26 mouse cellular contexts compared by ENCODE assay signal in genomic region chr10:86468612-86469546, GRCm38 (mm10). TPM values are rescaled to one million over a fixed set of nuclear protein-coding genes. Genes with fewer than 3 reads are reported as not detected.
DNase-seq lines count a peak whose midpoint lies in the region; ATAC-seq and TF ChIP-seq lines count a peak whose summit lies in the region.
"Had no signal": no experiment of that assay in that cellular context is flagged by ENCODE, and none has a peak within 500 bp of the region (broad histone marks: within the 10 kb centered on the region; RNA-seq: fewer than 3 reads in every experiment).

No protein-coding gene starts in this region.

- 0 out of 2 replicates have a peak, but pooled peaks have one; percentile 37 for TF ChIP-seq POLR2A in CH12.LX (IDR thresholded peaks at IDR 0.05; ENCODE audit: low read depth, low read length)
- no peak for TF ChIP-seq POLR2A in small intestine, adult 2 months (IDR thresholded peaks at IDR 0.05; ENCODE audit: low read depth, low read length)

- H3K9me3 ChIP-seq in lung, postnatal 0 days (ENCODE audit: low read length), result no peaks in the 10 kb centered on the region
- no peaks in the 10 kb centered on the region for H3K9me3 ChIP-seq in CH12.LX (replicated peaks; ENCODE audit: low read length)
- H3K9me3 ChIP-seq: embryonic facial prominence, embryonic 12.5 days; embryonic facial prominence, embryonic 15.5 days; G1E; heart, embryonic 10.5 days; heart, embryonic 13.5 days had no signal

- H3K9ac ChIP-seq in lung, postnatal 0 days (replicated peaks; ENCODE audit: low read depth), result no peak overlapping the region
- H3K9ac ChIP-seq in CH12.LX (ENCODE audit: insufficient read depth, low read depth), result peak overlapping the region; percentile 76
- H3K9ac ChIP-seq: embryonic facial prominence, embryonic 12.5 days; embryonic facial prominence, embryonic 15.5 days; forebrain, postnatal 0 days; heart, embryonic 13.5 days; hindbrain, embryonic 14.5 days had no signal

- H3K4me2 ChIP-seq in lung, postnatal 0 days (replicated peaks; ENCODE audit: low read depth, low read length), result no peak overlapping the region
- H3K4me2 ChIP-seq in CH12.LX (ENCODE audit: insufficient read depth, low read depth, poor library complexity, severe bottlenecking), result peak overlapping the region; percentile 98
- H3K4me2 ChIP-seq: embryonic facial prominence, embryonic 12.5 days; embryonic facial prominence, embryonic 15.5 days; heart, embryonic 13.5 days; hindbrain, embryonic 14.5 days had no signal

- TF ChIP-seq EP300 in lung, postnatal 0 days (IDR thresholded peaks at IDR 0.05), result no peak
- TF ChIP-seq EP300 in CH12.LX (IDR thresholded peaks at IDR 0.05; ENCODE audit: low read length), result peak; percentile 99

- no peak overlapping the region for H3K27ac ChIP-seq in lung, postnatal 0 days (ENCODE audit: low read length)
- peak overlapping the region; percentile 93 for H3K27ac ChIP-seq in CH12.LX (ENCODE audit: insufficient read depth, low read depth)
- peak overlapping the region; percentile 5; the same call in 1 of the 2 replicates for H3K27ac ChIP-seq in small intestine, adult 2 months (ENCODE audit: insufficient read depth, low read depth, low read length)
- H3K27ac ChIP-seq: embryonic facial prominence, embryonic 12.5 days; embryonic facial prominence, embryonic 15.5 days; heart, adult 2 months; heart, embryonic 10.5 days; heart, embryonic 13.5 days; hindbrain, embryonic 14.5 days; hindbrain, postnatal 0 days had no signal

- no peak overlapping the region for H3K4me3 ChIP-seq in lung, postnatal 0 days (ENCODE audit: low read depth, low read length)
- no peak overlapping the region for H3K4me3 ChIP-seq in CH12.LX (replicated peaks in 1 of 3; ENCODE audit: low read depth in 2 of 3, low read length in 2 of 3, poor library complexity in 1 of 3)
- no peak overlapping the region for H3K4me3 ChIP-seq in small intestine, adult 2 months (ENCODE audit: low read depth, low read length)
- H3K4me3 ChIP-seq: embryonic facial prominence, embryonic 12.5 days; embryonic facial prominence, embryonic 15.5 days; heart, adult 2 months; heart, embryonic 10.5 days; heart, embryonic 13.5 days had no signal

- peak; percentile 57 for DNase-seq in lung, postnatal 0 days (ENCODE audit: low spot score)
- no peak for DNase-seq in lung, postnatal 25 days (ENCODE audit: low spot score)
- peak; percentile 83 for DNase-seq in CH12.LX (ENCODE audit: extremely low read depth)
- no peak for DNase-seq in retina, embryonic 14.5 days (ENCODE audit: low spot score)
- no peak for DNase-seq in cerebellum, adult 11 months
- DNase-seq: adrenal gland, adult 2 months; adrenal gland, postnatal 14 days; cerebellum, adult 2 months; cerebellum, adult 9-11 months; cerebellum, postnatal 25 days; forebrain, postnatal 0 days; gastrocnemius, postnatal 25 days; heart, adult 2 months; heart, postnatal 14 days; heart, postnatal 4 days had no signal

- dilution Hi-C loops in CH12.LX (cut with MboI; ENCODE audit: extremely low pct_ligation_motif_present, extremely low pct_unique_long_range_greater_than_20kb, low sequenced_read_pairs), result no loop called here

- H3K27me3 ChIP-seq in lung, postnatal 0 days (replicated peaks; ENCODE audit: insufficient read depth, low read length), result no peaks in the 10 kb centered on the region
- H3K27me3 ChIP-seq in CH12.LX (replicated peaks), result no peaks in the 10 kb centered on the region
- H3K27me3 ChIP-seq in small intestine, adult 2 months (ENCODE audit: control insufficient read depth, insufficient read depth, low read length), result no peaks in the 10 kb centered on the region
- H3K27me3 ChIP-seq: embryonic facial prominence, embryonic 12.5 days; embryonic facial prominence, embryonic 15.5 days had no signal

- no peaks in the 10 kb centered on the region for H3K4me1 ChIP-seq in lung, postnatal 0 days (ENCODE audit: insufficient read depth, low read depth, low read length)
- H3K4me1 ChIP-seq in CH12.LX (ENCODE audit: control insufficient read depth in 1 of 2, insufficient read depth in 2 of 2), result peaks cover 13 to 43% of the 10 kb centered on the region in 2 experiments
- H3K4me1 ChIP-seq in small intestine, adult 2 months (ENCODE audit: control insufficient read depth, insufficient read depth, insufficient read length, low read length), result no peaks in the 10 kb centered on the region; the same call in 1 of the 2 replicates
- H3K4me1 ChIP-seq: embryonic facial prominence, embryonic 12.5 days; embryonic facial prominence, embryonic 15.5 days; heart, embryonic 10.5 days; heart, embryonic 13.5 days had no signal

- no peaks in the 10 kb centered on the region for H3K79me2 ChIP-seq in CH12.LX (replicated peaks; ENCODE audit: control insufficient read depth, extremely low read depth, insufficient read depth, poor library complexity, severe bottlenecking)

- no peak for TF ChIP-seq RAD21 in CH12.LX (IDR thresholded peaks at IDR 0.05; ENCODE audit: low read depth, low read length)

- H3K36me3 ChIP-seq in lung, postnatal 0 days (ENCODE audit: insufficient read depth, low read length), result no peaks in the 10 kb centered on the region
- peaks cover 33 to 52% of the 10 kb centered on the region in 2 experiments for H3K36me3 ChIP-seq in CH12.LX (replicated peaks in 1 of 2; ENCODE audit: control insufficient read depth in 1 of 2, insufficient read depth in 1 of 2, low read length in 1 of 2)
- no peaks in the 10 kb centered on the region for H3K36me3 ChIP-seq in small intestine, adult 2 months (ENCODE audit: control insufficient read depth, insufficient read depth, low read length)
- H3K36me3 ChIP-seq: embryonic facial prominence, embryonic 12.5 days; embryonic facial prominence, embryonic 15.5 days; G1E; heart, embryonic 10.5 days; heart, embryonic 13.5 days had no signal

- ATAC-seq in lung, postnatal 0 days, result peak; percentile 76
- peak; percentile 76 for ATAC-seq in granulocyte monocyte progenitor cell, adult 5-6 weeks (replicated peaks; ENCODE audit: poor library complexity, severe bottlenecking)
- no peak for ATAC-seq in cerebellum, adult (ENCODE audit: insufficient number of reproducible peaks, low FRiP score, low TSS enrichment)
- ATAC-seq: forebrain, embryonic 14.5 days; forebrain, postnatal 0 days; hindbrain, postnatal 0 days had no signal

- TF ChIP-seq CTCF in lung, postnatal 0 days (IDR thresholded peaks at IDR 0.05), result no peak
- TF ChIP-seq CTCF in CH12.LX (conservative IDR thresholded peaks at IDR 0.05 in 1 of 2, IDR thresholded peaks at IDR 0.05 in 1 of 2; ENCODE audit: low read depth in 2 of 2, low read length in 2 of 2), result no peak
- TF ChIP-seq CTCF in small intestine, adult 2 months (IDR thresholded peaks at IDR 0.05; ENCODE audit: extremely low read depth, insufficient read length, insufficient replicate concordance, low read depth, low read length), result no peak

- 49% methylated on average over 13 of the region's 13 CpGs for WGBS in lung, postnatal 0 days
- 72% methylated on average over 13 of the region's 13 CpGs for WGBS in small intestine, adult 2 months

- in situ Hi-C loops in CH12.LX (cut with MboI; ENCODE audit: low pct_ligation_motif_present, low pct_unique_long_range_greater_than_20kb, low sequenced_read_pairs), result loop anchor here (25.0 kb wide), 1 partner anchor 507 kb away; the partner anchor contains the start of gene Rtcb

TF ChIP-seq in CH12.LX, 34 proteins besides CTCF, POLR2A, EP300 and RAD21 (continues in another document):
- TF ChIP-seq CHD2 (IDR thresholded peaks at IDR 0.05; ENCODE audit: low read length), result peak; percentile 84
- TF ChIP-seq IRF4 (IDR thresholded peaks at IDR 0.05; ENCODE audit: low read depth, low read length), result peak; percentile 100
- peak; percentile 84 for TF ChIP-seq MAZ (IDR thresholded peaks at IDR 0.05; ENCODE audit: low read depth, low read length)
- peak; percentile 80 for TF ChIP-seq MEF2A (IDR thresholded peaks at IDR 0.05; ENCODE audit: borderline replicate concordance, low read depth, low read length)
- peak; percentile 96 for TF ChIP-seq RCOR1 (conservative IDR thresholded peaks at IDR 0.05; ENCODE audit: low read depth, low read length)
- no peak for TF ChIP-seq E2F4 (IDR thresholded peaks at IDR 0.05; ENCODE audit: insufficient replicate concordance, low read depth, low read length)
- peak; percentile 35; the same call in 1 of the 2 replicates for TF ChIP-seq UBTF (IDR thresholded peaks at IDR 0.05; ENCODE audit: low read depth, low read length)
- TF ChIP-seq PAX5 (IDR thresholded peaks at IDR 0.05; ENCODE audit: low read length), result no peak
- peak; percentile 14; the same call in 1 of the 2 replicates for TF ChIP-seq SMC3 (IDR thresholded peaks at IDR 0.05; ENCODE audit: low read depth, low read length)
- TF ChIP-seq HCFC1 (IDR thresholded peaks at IDR 0.05; ENCODE audit: low read depth, low read length), result peak; percentile 50
- peak; percentile 36; the same call in 1 of the 2 replicates for TF ChIP-seq ZMIZ1 (IDR thresholded peaks at IDR 0.05; ENCODE audit: low read depth, low read length)
- no peak for TF ChIP-seq KAT2A (IDR thresholded peaks at IDR 0.05; ENCODE audit: insufficient replicate concordance, low read length)
- TF ChIP-seq BHLHE40 (IDR thresholded peaks at IDR 0.05; ENCODE audit: low read depth, low read length), result peak; percentile 90
- TF ChIP-seq ELF1 (IDR thresholded peaks at IDR 0.05; ENCODE audit: low read depth, low read length), result peak; percentile 82
- TF ChIP-seq MYC (IDR thresholded peaks at IDR 0.05; ENCODE audit: low read depth, low read length), result peak; percentile 78
- TF ChIP-seq USF1 (IDR thresholded peaks at IDR 0.05; ENCODE audit: low read depth, low read length), result no peak
- TF ChIP-seq NELFE (IDR thresholded peaks at IDR 0.05; ENCODE audit: low read depth, low read length), result no peak
- peak; percentile 77 for TF ChIP-seq ETS1 (conservative IDR thresholded peaks at IDR 0.05; ENCODE audit: low read depth, low read length)
- no peak for TF ChIP-seq ZKSCAN1 (IDR thresholded peaks at IDR 0.05; ENCODE audit: borderline replicate concordance, low read depth, low read length)
- peak; percentile 76 for TF ChIP-seq MXI1 (IDR thresholded peaks at IDR 0.05; ENCODE audit: low read depth, low read length)
- TF ChIP-seq JUND (conservative IDR thresholded peaks at IDR 0.05; ENCODE audit: low read depth, low read length), result peak; percentile 64; the same call in 1 of the 2 replicates
- TF ChIP-seq GABPA (IDR thresholded peaks at IDR 0.05; ENCODE audit: insufficient replicate concordance, low read depth, low read length), result no peak
- TF ChIP-seq POLR2AphosphoS2 (IDR thresholded peaks at IDR 0.05; ENCODE audit: low read depth, low read length), result peak; percentile 46; the same call in 1 of the 2 replicates

RNA-seq across cellular contexts. Expression of gene Syn3, which starts 29.8 kb away (rescaled TPM):
- polyA plus RNA-seq in lung, postnatal 0 days (2015; fragmentation: Nextera tagmentation; extraction: Ambion mirVana), result 0.72 and 0.89 TPM in 2 replicates
- 3.7 and 8.9 TPM in 2 replicates for total RNA-seq in CH12.LX (2012; rRNA removed)
- total RNA-seq in CH12.LX (2014; rRNA removed), result 2.6 and 2.8 TPM in 2 replicates
- polyA plus RNA-seq in CH12.LX (2012; ENCODE audit: insufficient read length, low read depth), result 5.6 and 5.9 TPM in 2 replicates
- total RNA-seq in granulocyte monocyte progenitor cell, adult 5-6 weeks (2014; fragmentation: Nextera tagmentation), result 0.15 and 3.9 TPM in 2 replicates
- total RNA-seq in granulocyte monocyte progenitor cell, adult 5-6 weeks (2017), result 0.26 and 0.31 TPM in 2 replicates
- polyA plus RNA-seq in small intestine, adult 2 months (2012; rRNA removed), result 0.75 TPM in 2 replicates
- polyA plus RNA-seq: G1E had no signal

Comparison
In these comparisons a context has a peak if more than half of its experiments do, and no peak if none do; other contexts are left out.
1. DNase-seq: peak in lung, postnatal 0 days (single experiment) and CH12.LX (single experiment); none in lung, postnatal 25 days (single experiment), retina, embryonic 14.5 days (single experiment) and cerebellum, adult 11 months (single experiment).